Mouse (Mus musculus) megakaryocyte, embryonic 14.5 days (primary cell): Measurements from ENCODE around the gene Ric8a. TPM values are rescaled to one million over a fixed set of nuclear protein-coding genes. Genes with fewer than 3 reads are reported as not detected.

ENCODE experiments used
- H3K27me3 ChIP-seq: replicated peaks from 2 replicates; pipeline ENCODE3; 2012; ENCODE audit warnings: inconsistent platforms
- H3K36me3 ChIP-seq: replicated peaks from 2 replicates; pipeline ENCODE3; 2012; ENCODE audit warnings: low read length, inconsistent platforms, mixed read lengths
- H3K4me1 ChIP-seq: 2 replicates; pipeline ENCODE4 v1.6.1; 2012; ENCODE audit warnings: inconsistent platforms
- H3K4me3 ChIP-seq: replicated peaks from 2 replicates; pipeline ENCODE3; 2012; ENCODE audit warnings: moderate library complexity, mild to moderate bottlenecking, inconsistent platforms
- H3K9me3 ChIP-seq: 2 replicates; pipeline ENCODE4 v1.6.1; 2012; ENCODE audit warnings: inconsistent platforms
- FLI1 ChIP-seq: IDR thresholded peaks from 2 replicates; pipeline ENCODE4 v1.6.1; 2012; ENCODE audit warnings: low read length, inconsistent platforms, mixed read lengths
- GATA1 ChIP-seq: IDR thresholded peaks from 3 replicates; pipeline ENCODE4 v1.6.1; 2012; ENCODE audit warnings: mixed read lengths, low read length, inconsistent platforms, borderline replicate concordance
- polyA plus RNA-seq: library from polyadenylated mRNA; stranded (reverse); fragments of >175 nt; gene quantifications from 2 replicates; pipeline ENCODE4 v1.2.3, GENCODE M21; 2012; ENCODE audit warnings: low replicate concordance; ENCODE audit not compliant: insufficient read depth

Gene Ric8a
- polyA plus RNA-seq, 1 experiment = 112 TPM

DNA sequence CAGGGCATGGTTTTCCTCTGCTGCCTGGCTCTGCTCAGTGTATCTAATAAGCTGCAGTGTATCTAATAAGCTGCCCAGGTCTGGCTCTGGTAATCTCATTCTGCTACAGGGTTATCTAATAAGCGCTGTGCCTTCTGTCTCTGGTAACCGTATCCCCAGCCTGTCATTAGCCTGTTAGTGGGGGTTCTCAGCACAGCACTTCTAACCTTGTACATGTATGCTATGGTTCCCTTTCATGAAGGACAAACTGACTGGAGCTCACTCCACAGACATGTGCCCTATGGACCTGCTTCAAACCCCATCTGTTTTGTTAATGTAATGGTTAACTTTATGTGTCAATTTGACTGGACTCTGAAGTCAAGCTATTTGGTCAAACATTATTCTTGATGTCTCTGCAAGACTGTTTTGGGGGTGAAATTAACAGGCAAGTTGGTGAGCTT, 48.9 kb downstream of the Ric8a start:
- Histone ChIP-seq H3K4me3 (no peak overlapping the region), H3K36me3 (peaks cover 8% of the 10 kb centered on the region), H3K4me1 (peaks cover 53% of the 10 kb centered on the region), H3K27me3 (peaks cover 3% of the 10 kb centered on the region), H3K9me3 (no peaks in the 10 kb centered on the region)
- no peak for TF ChIP-seq FLI1
- no peak for TF ChIP-seq GATA1

- peaks cover 3% of the 10 kb centered on the region for H3K27me3 ChIP-seq
- peaks cover under 1% of the 10 kb centered on the region for H3K36me3 ChIP-seq
- no peaks in the 10 kb centered on the region for H3K9me3 ChIP-seq
- peaks cover 55% of the 10 kb centered on the region for H3K4me1 ChIP-seq
- H3K4me3 ChIP-seq = no peak overlapping the region
- TF ChIP-seq GATA1 (no peak), FLI1 (no peak)
Measured at GRCm38 (mm10) chr7:140907131-140907530, 50.4 kb downstream of the Ric8a start.

DNA sequence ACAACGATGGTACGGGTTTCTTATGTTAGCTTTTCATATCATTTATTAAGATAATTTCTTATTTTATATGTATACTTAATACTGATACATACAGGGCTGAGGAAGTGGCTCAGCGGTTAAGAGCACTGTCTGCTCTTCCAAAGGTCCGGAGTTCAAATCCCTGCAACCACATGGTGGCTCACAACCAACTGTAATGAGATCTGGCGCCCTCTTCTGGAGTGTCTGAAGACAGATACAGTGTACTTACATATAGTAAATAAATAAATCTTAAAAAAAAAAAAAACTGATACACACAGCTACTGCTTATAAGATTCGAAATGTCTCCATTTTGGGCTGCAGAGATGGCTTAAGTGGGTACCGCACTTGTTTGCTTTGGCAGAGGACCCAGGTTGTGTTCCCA, 50.9 kb downstream of the Ric8a start:
- H3K27me3 ChIP-seq = peaks cover 3% of the 10 kb centered on the region
- TF ChIP-seq FLI1 (no peak), GATA1 (no peak)
- no peaks in the 10 kb centered on the region for H3K9me3 ChIP-seq
- peaks cover 61% of the 10 kb centered on the region for H3K4me1 ChIP-seq
- H3K4me3 ChIP-seq = no peak overlapping the region
- no peaks in the 10 kb centered on the region for H3K36me3 ChIP-seq

GRCm38 (mm10) chr7:140908181-140908580, 51.4 kb downstream of the Ric8a start:
- peaks cover 3% of the 10 kb centered on the region for H3K27me3 ChIP-seq
- TF ChIP-seq GATA1 (no peak), FLI1 (no peak)
- peak overlapping the region; percentile 91 for H3K4me3 ChIP-seq
- H3K9me3 ChIP-seq = no peaks in the 10 kb centered on the region
- H3K4me1 ChIP-seq = peaks cover 63% of the 10 kb centered on the region
- no peaks in the 10 kb centered on the region for H3K36me3 ChIP-seq

DNA sequence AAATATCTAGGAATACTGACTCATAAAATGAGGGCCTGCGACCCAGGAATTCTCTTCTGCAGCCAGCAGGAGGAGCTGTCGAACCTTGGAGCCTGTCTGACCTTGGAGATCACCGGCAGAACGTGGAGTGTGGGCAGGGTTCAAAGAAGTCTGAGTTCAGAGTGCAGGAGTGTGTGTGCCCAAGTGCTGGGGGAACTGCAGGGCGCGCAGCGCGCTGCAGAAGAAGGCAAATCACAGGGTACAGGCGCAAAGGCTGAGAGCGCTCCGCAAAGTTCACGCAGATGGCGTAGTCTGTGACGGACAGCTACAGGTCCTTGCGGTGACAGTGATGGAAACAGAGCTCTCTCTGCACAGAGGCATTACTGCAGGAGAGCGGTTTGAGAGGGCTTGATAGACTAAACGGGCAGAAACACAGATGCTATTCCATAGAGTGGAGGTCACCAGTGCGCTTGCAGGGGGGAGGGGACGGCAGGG, 51.9 kb downstream of the Ric8a start:
- H3K36me3 ChIP-seq = no peaks in the 10 kb centered on the region
- peaks cover 3% of the 10 kb centered on the region for H3K27me3 ChIP-seq
- TF ChIP-seq FLI1 (no peak), GATA1 (no peak)
- no peaks in the 10 kb centered on the region for H3K9me3 ChIP-seq
- peak overlapping the region; percentile 91 for H3K4me3 ChIP-seq
- H3K4me1 ChIP-seq = peaks cover 60% of the 10 kb centered on the region

DNA sequence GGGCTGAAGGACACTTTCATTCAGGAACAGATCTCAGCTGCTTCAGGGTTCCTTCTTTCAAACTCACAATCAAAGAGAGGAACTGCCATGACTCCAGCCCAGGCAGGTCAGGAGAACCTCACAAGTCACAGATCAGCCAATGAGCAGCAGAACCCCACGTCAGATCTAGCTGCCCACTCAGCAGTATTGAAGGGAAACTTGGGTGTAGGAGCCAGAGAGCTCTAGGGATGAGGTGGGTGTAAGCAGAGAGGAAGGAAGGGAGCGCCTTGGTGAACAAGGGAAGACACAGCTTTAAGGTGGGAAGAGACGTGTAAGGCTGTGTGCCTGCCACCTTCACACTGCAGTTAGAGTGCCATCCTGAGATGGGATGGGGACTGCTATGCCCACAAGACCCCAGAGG, 55.5 kb downstream of the Ric8a start:
- H3K9me3 ChIP-seq = no peaks in the 10 kb centered on the region
- TF ChIP-seq FLI1 (no peak), GATA1 (no peak)
- peak overlapping the region; percentile 12 for H3K4me3 ChIP-seq
- H3K4me1 ChIP-seq = peaks cover 67% of the 10 kb centered on the region
- H3K36me3 ChIP-seq = no peaks in the 10 kb centered on the region
- H3K27me3 ChIP-seq = no peaks in the 10 kb centered on the region

DNA sequence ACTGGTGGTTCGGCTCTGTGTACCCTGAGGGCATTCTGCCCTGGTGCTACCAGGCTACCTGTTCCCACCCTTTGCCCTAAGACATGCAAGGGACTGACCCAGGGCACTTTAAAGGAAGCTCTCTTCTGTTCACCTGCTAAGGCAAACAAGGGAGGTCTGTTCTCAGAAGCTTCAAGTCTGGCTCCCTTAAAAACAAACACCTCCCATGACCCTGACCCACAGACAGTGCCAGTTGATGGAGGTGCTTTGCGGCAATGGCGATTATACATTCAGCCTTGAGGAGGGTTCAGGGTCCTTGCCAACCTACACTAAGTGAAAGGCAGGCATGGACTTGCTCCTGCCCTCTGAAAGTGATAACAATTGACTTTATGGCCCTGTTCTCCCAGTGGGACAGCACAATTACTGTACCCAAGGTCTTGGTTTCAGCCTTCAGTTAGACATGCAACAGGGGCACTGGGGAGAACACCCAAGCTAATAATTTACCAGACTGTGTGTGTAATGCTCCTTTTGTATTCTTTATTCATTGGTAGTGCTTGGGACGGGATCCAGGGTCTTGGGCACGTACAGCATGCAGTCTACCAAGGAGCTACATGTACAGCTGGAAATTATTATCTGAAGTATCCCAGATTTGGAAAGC, 56.2 kb downstream of the Ric8a start:
- no peak overlapping the region for H3K4me3 ChIP-seq
- no peak for TF ChIP-seq GATA1
- TF ChIP-seq FLI1 = no peak
- H3K36me3 ChIP-seq = no peaks in the 10 kb centered on the region
- H3K4me1 ChIP-seq = peaks cover 73% of the 10 kb centered on the region
- no peaks in the 10 kb centered on the region for H3K27me3 ChIP-seq
- H3K9me3 ChIP-seq = no peaks in the 10 kb centered on the region

Other genes with a start within 250 kb of the Ric8a start
- gene Olfr61, start 228.0 kb upstream of the Ric8a start, polyA plus RNA-seq = not detected in 2 replicates
- gene Olfr53, start 210.5 kb upstream of the Ric8a start, polyA plus RNA-seq = not detected in 2 replicates
- gene Olfr539, start 197.0 kb upstream of the Ric8a start, polyA plus RNA-seq = not detected in 2 replicates
- gene Olfr45, start 175.0 kb upstream of the Ric8a start, polyA plus RNA-seq = not detected in 2 replicates
- gene Olfr541, start 159.7 kb upstream of the Ric8a start, polyA plus RNA-seq = not detected in 2 replicates
- not detected in 2 replicates for gene Cyp2e1, start 93.2 kb upstream of the Ric8a start, polyA plus RNA-seq
- gene Syce1, start 69.1 kb upstream of the Ric8a start, polyA plus RNA-seq = 0.38 TPM in 1 of 2 replicates, not detected in the other
- gene Zfp941, start 34.8 kb upstream of the Ric8a start, polyA plus RNA-seq = 1.8 TPM in 1 of 2 replicates, not detected in the other
- gene Urah, start 21.9 kb upstream of the Ric8a start, polyA plus RNA-seq = not detected in 2 replicates
- gene Scgb1c1, start 11.4 kb upstream of the Ric8a start, polyA plus RNA-seq = 1.1 TPM in 1 of 2 replicates, not detected in the other
- gene Odf3, start 9.2 kb upstream of the Ric8a start, polyA plus RNA-seq = 0.13 TPM in 1 of 2 replicates, not detected in the other
- gene Gm45785, start 626 bp upstream of the Ric8a start, polyA plus RNA-seq = not detected in 2 replicates
- 4.0 and 23.4 TPM in 2 replicates for gene Bet1l, start 620 bp downstream of the Ric8a start, polyA plus RNA-seq
- gene Psmd13, start 25.0 kb downstream of the Ric8a start, polyA plus RNA-seq = 16.6 and 130 TPM in 2 replicates
- gene Sirt3, start 25.4 kb downstream of the Ric8a start, polyA plus RNA-seq = 25.1 and 60.6 TPM in 2 replicates
- gene Cox8b, start 43.5 kb downstream of the Ric8a start, polyA plus RNA-seq = not detected in 2 replicates
- gene Nlrp6, start 63.9 kb downstream of the Ric8a start, polyA plus RNA-seq = 18.0 and 21.3 TPM in 2 replicates
- gene Pgghg, start 84.4 kb downstream of the Ric8a start, polyA plus RNA-seq = 6.6 and 7.4 TPM in 2 replicates
- gene Ifitm5, start 93.3 kb downstream of the Ric8a start, polyA plus RNA-seq = not detected in 2 replicates
- gene Gm45717, start 99.0 kb downstream of the Ric8a start, polyA plus RNA-seq = not detected in 2 replicates
- gene Ifitm2, start 99.0 kb downstream of the Ric8a start, polyA plus RNA-seq = 93.8 and 722 TPM in 2 replicates
- 27.5 and 76.2 TPM in 2 replicates for gene Ifitm1, start 110.3 kb downstream of the Ric8a start, polyA plus RNA-seq
- gene Ifitm3, start 153.8 kb downstream of the Ric8a start, polyA plus RNA-seq = 28.6 and 151 TPM in 2 replicates
- 0.91 TPM in 1 of 2 replicates, not detected in the other for gene Ifitm6, start 161.0 kb downstream of the Ric8a start, polyA plus RNA-seq
- not detected in 2 replicates for gene Gm17387, start 172.2 kb downstream of the Ric8a start, polyA plus RNA-seq
- gene B4galnt4, start 204.1 kb downstream of the Ric8a start, polyA plus RNA-seq = 11.5 and 17.3 TPM in 2 replicates
- 2.5 and 3.0 TPM in 2 replicates for gene Pkp3, start 221.3 kb downstream of the Ric8a start, polyA plus RNA-seq
- 41.8 and 92.9 TPM in 2 replicates for gene Sigirr, start 243.6 kb downstream of the Ric8a start, polyA plus RNA-seq